Mouse (Mus musculus): ENCODE results near the gene Gpr149. TPM values are rescaled to one million over a fixed set of nuclear protein-coding genes. Genes with fewer than 3 reads are reported as not detected.

Gene Gpr149
- polyA plus RNA-seq (2017; shearing (Covaris generic)): not detected

GRCm38 (mm10) chr3:62604973-62605372, at the start of gene Gpr149:
Gene Gpr149, minus strand, starts transcription at chr3:62605140.

GRCm38 (mm10) chr3:62506488-62507205, 98.3 kb downstream of the Gpr149 start, which contains the start of gene Dhx36:
Gene Dhx36, minus strand, starts transcription at chr3:62507004.

Other genes with a start within 250 kb of the Gpr149 start
- gene Dhx36, start 98.1 kb downstream of the Gpr149 start, polyA plus RNA-seq (2017; shearing (Covaris generic)): 48.7 TPM